Mouse (Mus musculus) embryonic facial prominence, embryonic 12.5 days (tissue): ENCODE data around the gene Gabra5. TPM values are rescaled to one million over a fixed set of nuclear protein-coding genes. Genes with fewer than 3 reads are reported as not detected.
A peak's percentile ranks its signal among the peaks of the same experiment; 100 is the strongest.

Experiments used
- ATAC-seq: fragments of 200-750 bp; cut with Nextera tagmentation; 2 replicates; pipeline ENCODE4 v1.8.0; 2017; ENCODE audit not compliant: insufficient number of reproducible peaks, insufficient read depth, low FRiP score, low TSS enrichment
- H3K27ac ChIP-seq: fragments of 300-500 bp; sonication (generic); 2 replicates; pipeline ENCODE4 v1.5.1; 2016; ENCODE audit warnings: mild to moderate bottlenecking
- H3K27me3 ChIP-seq: fragments of 300-500 bp; sonication (generic); 2 replicates; pipeline ENCODE4 v1.6.1; 2016; ENCODE audit warnings: mild to moderate bottlenecking, moderate library complexity
- H3K36me3 ChIP-seq: fragments of 300-500 bp; sonication (generic); 2 replicates; pipeline ENCODE4 v1.6.1; 2016; ENCODE audit warnings: mild to moderate bottlenecking
- H3K4me1 ChIP-seq: fragments of 300-500 bp; sonication (generic); 2 replicates; pipeline ENCODE4 v1.6.1; 2016
- H3K4me2 ChIP-seq: fragments of 300-500 bp; sonication (generic); replicated peaks from 2 replicates; pipeline ENCODE4 v1.6.1; 2016; ENCODE audit warnings: mild to moderate bottlenecking, moderate library complexity
- H3K4me3 ChIP-seq: fragments of 300-500 bp; sonication (generic); 2 replicates; pipeline ENCODE4 v1.5.1; 2016; ENCODE audit warnings: mild to moderate bottlenecking
- H3K9ac ChIP-seq: fragments of 300-500 bp; sonication (generic); 2 replicates; pipeline ENCODE4 v1.6.1; 2016; ENCODE audit warnings: mild to moderate bottlenecking, moderate library complexity
- H3K9me3 ChIP-seq: fragments of 300-500 bp; sonication (generic); 2 replicates; pipeline ENCODE4 v1.6.1; 2016; ENCODE audit warnings: mild to moderate bottlenecking, moderate library complexity
- WGBS: fragments of 180-500 bp; shearing (Covaris S2); methylation state at CpG from one replicate; pipeline ENCODE4 v1.1.7; 2016; 5-methylcytosine and 5-hydroxymethylcytosine counted together
- polyA plus RNA-seq: library from polyadenylated mRNA; unstranded; fragments of >200 nt; fragmentation: Nextera tagmentation; extraction: Ambion mirVana; gene quantifications from 2 replicates; pipeline ENCODE4 v1.2.1, GENCODE M21; 2016

Gabra5 gene
- polyA plus RNA-seq, 1 experiment from 2014 or later: 0.63 TPM

DNA sequence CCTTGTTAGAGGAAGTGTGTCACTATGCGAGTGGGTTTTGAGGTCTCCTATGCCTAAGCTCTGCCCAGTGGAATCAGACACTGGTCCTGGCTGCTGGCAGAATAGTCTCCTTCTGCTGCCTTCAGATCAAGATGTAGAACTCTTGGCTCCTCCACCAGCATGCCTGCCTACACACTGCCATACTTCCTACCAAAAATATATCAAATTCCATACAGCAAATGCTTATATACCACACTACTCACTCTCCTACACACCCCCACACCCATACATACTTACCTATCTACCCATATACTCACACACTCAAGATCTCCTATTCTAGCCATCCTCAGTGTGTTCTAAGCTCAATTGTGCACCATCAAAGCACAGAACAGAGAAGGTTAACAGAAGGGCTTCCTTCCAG is 38.5 kb downstream of the Gabra5 start:
- no peak for ATAC-seq

DNA sequence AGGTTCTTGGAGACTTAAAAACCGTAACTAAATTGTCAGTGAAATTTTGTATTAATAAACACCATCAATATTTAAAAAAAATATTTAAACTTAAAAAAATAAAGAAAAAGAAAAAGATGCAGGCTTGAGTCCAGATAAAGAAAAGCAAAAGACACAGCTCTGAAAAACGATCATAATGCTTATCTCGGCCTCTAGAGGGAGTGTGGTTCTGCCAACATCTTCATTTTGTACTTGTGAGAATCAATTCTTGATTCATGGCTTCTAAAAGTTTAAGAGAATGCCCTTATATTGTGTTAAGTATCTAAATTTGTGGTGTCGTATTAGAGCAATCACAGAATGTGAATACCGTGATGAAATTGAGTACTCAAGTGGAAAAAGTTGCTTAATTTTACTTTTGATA is 49.5 kb downstream of the Gabra5 start:
- Histone ChIP-seq H3K27me3 (no peaks in the 10 kb centered on the region), H3K9me3 (no peaks in the 10 kb centered on the region), H3K4me2 (no peak overlapping the region), H3K36me3 (no peaks in the 10 kb centered on the region), H3K4me3 (no peak overlapping the region), H3K9ac (no peak overlapping the region), H3K27ac (no peak overlapping the region), H3K4me1 (no peaks in the 10 kb centered on the region)
- 69% methylated on average over 5 of the region's 5 CpGs for WGBS
- no peak for ATAC-seq

More for the DNA sequence above, 38.5 kb downstream of the Gabra5 start:
- no peak overlapping the region for H3K27ac ChIP-seq
- no peak overlapping the region for H3K9ac ChIP-seq
- H3K4me3 ChIP-seq: no peak overlapping the region
- no peaks in the 10 kb centered on the region for H3K4me1 ChIP-seq
- no peaks in the 10 kb centered on the region for H3K27me3 ChIP-seq
- WGBS: 86% methylated on average over 1 of the region's 1 CpGs
- no peaks in the 10 kb centered on the region for H3K9me3 ChIP-seq
- no peak overlapping the region for H3K4me2 ChIP-seq
- no peaks in the 10 kb centered on the region for H3K36me3 ChIP-seq

DNA sequence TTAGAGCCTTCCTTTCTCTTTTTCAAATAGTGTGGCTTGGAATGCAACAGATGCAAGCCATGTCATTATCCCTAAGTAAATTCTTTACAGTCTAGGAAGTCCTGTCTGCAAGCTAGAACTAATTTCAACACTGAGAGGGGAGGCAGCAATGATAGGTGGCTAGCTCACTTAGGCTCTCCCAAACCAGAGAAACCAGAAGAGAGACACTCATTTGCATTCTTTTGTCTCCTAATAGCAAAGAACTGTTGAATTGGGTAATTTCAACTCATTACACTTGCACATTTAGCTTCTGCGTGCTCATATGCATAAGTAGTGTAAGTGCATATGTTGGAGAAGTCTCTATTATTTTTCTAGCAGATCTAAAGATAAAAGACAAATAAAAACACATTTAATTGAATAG is 61.6 kb downstream of the Gabra5 start:
- Histone ChIP-seq H3K4me2 (no peak overlapping the region), H3K27ac (no peak overlapping the region), H3K9ac (no peak overlapping the region), H3K4me1 (no peaks in the 10 kb centered on the region), H3K27me3 (no peaks in the 10 kb centered on the region), H3K4me3 (no peak overlapping the region), H3K36me3 (no peaks in the 10 kb centered on the region), H3K9me3 (no peaks in the 10 kb centered on the region)
- WGBS: 78% methylated on average over 1 of the region's 1 CpGs
- no peak for ATAC-seq

DNA sequence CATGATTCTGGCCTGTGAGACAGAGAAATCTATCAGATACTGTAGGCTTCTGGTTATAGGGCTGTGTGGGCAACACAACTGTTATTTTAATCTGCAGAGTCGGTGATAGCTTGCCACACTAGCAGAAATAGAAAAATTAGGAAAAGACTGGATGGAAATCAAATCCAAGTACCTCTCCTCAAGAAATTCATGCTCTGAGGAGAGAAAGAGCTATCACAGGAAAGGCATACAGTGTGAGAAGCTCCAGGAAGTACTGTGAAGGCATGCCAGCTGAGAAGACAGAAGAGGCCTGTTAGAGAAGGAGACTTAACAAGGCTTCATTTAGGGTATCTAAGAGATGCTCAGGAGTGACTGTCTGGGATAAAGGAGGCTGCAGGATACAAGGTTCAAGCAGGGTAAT is 87.2 kb downstream of the Gabra5 start:
- Histone ChIP-seq H3K27me3 (no peaks in the 10 kb centered on the region), H3K36me3 (no peaks in the 10 kb centered on the region), H3K4me1 (no peaks in the 10 kb centered on the region), H3K4me3 (no peak overlapping the region), H3K9ac (no peak overlapping the region), H3K4me2 (no peak overlapping the region), H3K9me3 (no peaks in the 10 kb centered on the region), H3K27ac (no peak overlapping the region)
- ATAC-seq: no peak
- WGBS: 88% methylated on average over 1 of the region's 1 CpGs

DNA sequence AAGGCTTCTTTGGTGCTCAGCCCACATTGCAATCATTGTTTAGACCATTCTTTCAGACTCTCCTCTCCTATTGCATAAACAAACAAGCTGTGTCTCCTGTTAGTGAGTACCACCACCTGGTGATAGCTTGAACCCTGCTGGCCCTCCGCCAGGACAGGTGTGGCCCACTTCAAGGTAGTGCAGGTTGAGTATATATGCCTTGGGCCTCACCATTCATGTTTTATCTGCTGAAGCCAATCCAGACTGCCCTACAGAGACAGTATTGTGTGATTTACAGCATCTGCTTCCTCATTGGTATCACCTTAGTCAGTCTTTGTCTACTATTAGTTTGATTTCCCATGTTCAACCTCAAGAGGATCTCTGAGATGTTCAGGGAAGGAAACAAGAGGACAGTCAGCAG is 88.8 kb downstream of the Gabra5 start:
- Histone ChIP-seq H3K9ac (no peak overlapping the region), H3K27ac (no peak overlapping the region), H3K4me1 (no peaks in the 10 kb centered on the region), H3K9me3 (no peaks in the 10 kb centered on the region), H3K36me3 (no peaks in the 10 kb centered on the region), H3K4me2 (no peak overlapping the region), H3K4me3 (no peak overlapping the region), H3K27me3 (no peaks in the 10 kb centered on the region)
- WGBS: 81% methylated on average over 1 of the region's 1 CpGs
- ATAC-seq: no peak

DNA sequence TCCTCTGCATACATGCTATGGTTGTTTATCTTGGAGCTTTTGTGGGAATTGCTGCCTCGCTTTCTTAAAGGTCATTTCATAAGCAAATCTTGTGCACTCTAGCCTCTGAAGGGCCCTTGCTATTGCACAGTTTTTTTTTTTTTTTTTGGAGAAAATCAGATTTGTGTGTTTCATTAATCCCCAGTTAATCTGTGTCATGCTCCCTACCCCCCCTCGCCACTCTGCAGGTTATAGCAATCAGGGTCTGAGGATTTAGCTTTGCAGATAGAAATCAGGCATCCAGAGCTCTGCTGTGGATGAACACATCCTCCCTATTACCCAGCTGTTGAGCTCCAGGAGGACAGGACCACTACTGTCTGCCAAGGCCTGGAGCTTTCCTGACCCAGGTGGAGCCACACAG is 90.5 kb downstream of the Gabra5 start, which contains the start of gene Gabrb3:
Gabrb3 (plus strand) TSS at position 301 of the 400 bp plus-strand sequence.
- no peak within 1 kb of the TSS for H3K4me2 ChIP-seq
- no peak within 1 kb of the TSS for H3K9ac ChIP-seq
- no peaks in the 10 kb centered on the region for H3K36me3 ChIP-seq
- no peaks in the 10 kb centered on the region for H3K4me1 ChIP-seq
- no peak within 1 kb of the TSS for H3K4me3 ChIP-seq
- no peaks in the 10 kb centered on the region for H3K9me3 ChIP-seq
- H3K27me3 ChIP-seq: no peaks in the 10 kb centered on the region
- no peak for ATAC-seq
- H3K27ac ChIP-seq: no peak within 1 kb of the TSS
- 78% methylated on average over 2 of the region's 2 CpGs for WGBS

DNA sequence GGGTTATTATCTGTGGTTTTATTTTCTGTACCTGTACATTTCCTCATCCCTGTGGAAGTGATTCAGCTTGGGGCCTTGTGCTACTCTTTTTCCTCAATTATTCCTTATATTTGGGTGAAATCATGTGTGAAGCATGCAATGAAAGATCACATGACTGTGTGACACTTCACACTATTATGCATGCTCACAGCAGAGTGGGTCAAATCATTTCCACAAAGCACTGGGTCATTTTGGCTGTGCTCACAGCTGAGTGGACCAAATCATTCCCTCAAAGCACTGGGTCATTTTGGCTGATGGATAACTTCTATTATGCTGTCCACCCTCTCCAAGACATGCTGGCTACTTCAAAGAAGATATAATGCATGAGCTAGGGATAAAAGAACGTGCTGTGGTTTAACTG is 97.0 kb downstream of the Gabra5 start:
- Histone ChIP-seq H3K4me3 (no peak overlapping the region), H3K27ac (no peak overlapping the region), H3K27me3 (no peaks in the 10 kb centered on the region), H3K4me1 (no peaks in the 10 kb centered on the region), H3K36me3 (no peaks in the 10 kb centered on the region), H3K9me3 (no peaks in the 10 kb centered on the region), H3K4me2 (no peak overlapping the region), H3K9ac (no peak overlapping the region)
- WGBS: 47% methylated on average over 1 of the region's 1 CpGs
- ATAC-seq: no peak

DNA sequence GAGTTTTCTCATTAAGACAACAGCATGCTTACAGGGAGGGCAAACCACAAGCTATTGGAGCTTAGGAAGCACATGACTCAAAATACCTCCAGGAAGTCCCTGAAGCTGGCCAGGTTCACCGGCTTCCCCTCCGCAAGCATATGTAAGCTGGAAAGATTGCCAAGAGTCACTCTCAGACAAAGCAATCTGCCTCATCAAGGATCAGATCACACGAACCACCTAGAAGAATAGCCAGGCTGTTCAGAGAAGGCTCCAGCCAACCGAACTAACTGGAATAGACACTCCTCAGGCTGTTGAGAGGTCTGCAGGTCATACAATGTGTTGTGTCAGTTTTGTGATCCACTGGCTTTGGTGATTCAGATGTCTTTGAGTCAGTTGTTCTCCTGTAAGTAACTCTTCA is 98.7 kb downstream of the Gabra5 start:
- Histone ChIP-seq H3K9me3 (no peaks in the 10 kb centered on the region), H3K4me2 (no peak overlapping the region), H3K27me3 (no peaks in the 10 kb centered on the region), H3K9ac (no peak overlapping the region), H3K4me1 (no peaks in the 10 kb centered on the region), H3K36me3 (no peaks in the 10 kb centered on the region), H3K4me3 (no peak overlapping the region), H3K27ac (no peak overlapping the region)
- 82% methylated on average over 4 of the region's 4 CpGs for WGBS
- ATAC-seq: no peak

DNA sequence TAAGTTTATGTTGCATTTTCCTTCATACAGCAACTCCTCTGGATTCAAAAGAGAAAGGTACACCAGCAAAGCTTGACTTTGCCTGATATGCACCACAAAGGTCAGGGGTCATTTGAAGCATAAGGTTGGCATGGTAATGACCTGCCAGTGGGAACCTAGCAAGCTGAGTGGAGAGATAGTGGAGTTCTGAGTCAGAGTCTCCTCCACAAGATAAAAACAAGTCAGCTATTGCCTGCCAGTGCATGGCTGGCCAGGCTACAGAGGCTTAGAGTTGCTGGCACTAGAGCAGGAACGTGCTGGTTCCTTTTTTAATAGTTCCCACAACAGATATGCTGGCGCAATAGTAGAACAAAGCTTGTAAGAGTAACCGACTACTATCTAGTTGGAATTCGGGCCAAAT is 116.3 kb downstream of the Gabra5 start:
- WGBS: 85% methylated on average over 4 of the region's 4 CpGs

DNA sequence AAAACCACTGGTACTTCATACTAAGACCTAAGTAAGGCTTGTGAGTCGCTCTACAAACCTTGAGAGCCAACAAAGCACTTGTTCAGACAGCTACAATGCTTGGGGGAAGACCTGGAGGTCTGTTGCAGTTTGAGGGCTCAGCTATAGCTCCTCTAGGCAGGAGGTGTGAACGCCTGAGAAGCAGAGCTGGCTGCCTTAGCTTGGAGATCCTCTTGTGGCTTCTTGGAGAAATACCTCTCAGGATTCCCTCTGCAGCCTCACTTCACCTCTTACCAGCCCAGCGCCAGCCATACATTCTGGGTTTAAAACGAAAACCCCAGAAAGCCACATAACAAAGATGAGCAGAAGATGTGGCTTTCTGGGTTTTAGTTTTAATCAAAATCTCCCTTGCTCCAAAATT is 119.8 kb downstream of the Gabra5 start:
- Histone ChIP-seq H3K4me2 (no peak overlapping the region), H3K36me3 (no peaks in the 10 kb centered on the region), H3K27ac (no peak overlapping the region), H3K4me3 (no peak overlapping the region), H3K27me3 (peaks cover 32% of the 10 kb centered on the region), H3K9ac (no peak overlapping the region), H3K9me3 (no peaks in the 10 kb centered on the region), H3K4me1 (peaks cover 3% of the 10 kb centered on the region; the same call in 1 of the 2 replicates)
- ATAC-seq: no peak
- 45% methylated on average over 4 of the region's 4 CpGs for WGBS

More for the DNA sequence above, 116.3 kb downstream of the Gabra5 start:
- Histone ChIP-seq H3K4me1 (no peaks in the 10 kb centered on the region), H3K9me3 (no peaks in the 10 kb centered on the region), H3K36me3 (no peaks in the 10 kb centered on the region), H3K9ac (no peak overlapping the region), H3K27me3 (no peaks in the 10 kb centered on the region), H3K27ac (no peak overlapping the region), H3K4me2 (no peak overlapping the region), H3K4me3 (no peak overlapping the region)
- no peak for ATAC-seq

DNA sequence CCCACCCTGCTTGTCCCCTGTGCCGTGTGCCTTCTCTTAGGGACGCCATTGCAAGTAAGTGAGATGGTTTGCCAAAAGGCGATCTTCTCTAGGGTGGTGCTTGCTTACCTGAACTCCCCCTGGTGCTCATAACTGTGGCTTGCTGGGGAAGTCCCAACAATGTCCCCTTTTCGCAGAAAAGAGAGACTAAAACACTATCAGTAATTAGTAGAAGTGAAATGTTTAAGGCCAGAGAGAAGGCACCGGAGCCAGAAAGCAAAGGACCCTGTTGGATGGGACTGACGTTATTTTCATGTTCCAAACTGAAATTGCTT is 122.6 kb downstream of the Gabra5 start:
- WGBS: 22% methylated on average over 6 of the region's 6 CpGs
- Histone ChIP-seq H3K36me3 (no peaks in the 10 kb centered on the region), H3K4me1 (peaks cover 3% of the 10 kb centered on the region; the same call in 1 of the 2 replicates), H3K9me3 (no peaks in the 10 kb centered on the region), H3K27ac (no peak overlapping the region), H3K4me2 (peak overlapping the region; percentile 99), H3K9ac (no peak overlapping the region; the same call in 1 of the 2 replicates), H3K27me3 (peaks cover 35% of the 10 kb centered on the region), H3K4me3 (peak overlapping the region; percentile 52)
- ATAC-seq: no peak

DNA sequence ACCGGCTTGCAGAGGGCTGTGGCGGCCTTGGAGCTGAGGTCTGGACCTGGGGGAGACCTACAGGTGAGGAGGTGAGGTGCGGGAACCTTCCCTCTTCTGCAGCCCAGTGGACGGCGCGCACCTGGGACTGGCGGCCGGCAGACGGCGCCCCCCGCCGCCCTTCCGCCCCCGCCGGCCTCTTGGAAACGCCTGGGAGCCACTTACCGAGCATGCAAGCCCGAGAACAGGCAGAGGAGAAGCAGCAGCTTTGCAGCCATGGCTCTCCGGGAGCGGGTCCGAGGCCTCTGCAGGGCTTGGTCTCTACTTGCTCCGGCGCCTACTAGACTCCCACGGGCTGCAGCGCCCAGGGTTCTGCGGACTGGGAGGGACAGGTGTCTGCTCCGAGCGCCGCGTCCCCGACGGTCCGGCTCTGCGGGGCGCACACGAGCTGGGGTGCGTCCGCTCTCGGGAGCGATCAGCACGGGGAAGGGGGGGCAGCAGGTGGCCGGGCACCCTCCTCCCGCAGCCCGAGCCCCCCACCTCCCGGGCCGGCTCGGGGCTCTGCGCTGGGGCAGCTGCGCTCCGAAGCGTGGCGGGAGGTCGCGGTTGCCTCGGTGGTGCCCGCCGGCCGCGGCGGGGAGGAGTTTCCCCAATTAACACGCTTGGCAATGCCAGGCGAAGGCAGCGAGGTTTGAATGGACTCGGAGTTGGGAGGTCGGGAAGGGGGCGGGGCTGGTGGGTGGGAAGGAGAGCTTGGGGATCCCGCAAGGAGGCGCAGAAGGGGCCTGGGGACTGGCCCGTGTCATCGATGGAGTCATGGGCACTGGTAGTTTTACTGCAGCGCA is 123.1 kb downstream of the Gabra5 start, which contains the start of gene Gabrg3:
Gabrg3 (minus strand) TSS at position 672 of the 824 bp plus-strand sequence.
- H3K4me1 ChIP-seq: peaks cover 3% of the 10 kb centered on the region; the same call in 1 of the 2 replicates
- peak within 1 kb of the TSS; percentile 49 for H3K9ac ChIP-seq
- no peaks in the 10 kb centered on the region for H3K9me3 ChIP-seq
- ATAC-seq: 0 out of 2 replicates have a peak, but pooled peaks have one; percentile 48
- WGBS: under 1% methylated on average over 70 of the region's 71 CpGs
- no peak within 1 kb of the TSS for H3K27ac ChIP-seq
- peak within 1 kb of the TSS; percentile 99 for H3K4me2 ChIP-seq
- peak within 1 kb of the TSS; percentile 52 for H3K4me3 ChIP-seq
- H3K27me3 ChIP-seq: peaks cover 35% of the 10 kb centered on the region
- H3K36me3 ChIP-seq: no peaks in the 10 kb centered on the region
